Mouse (Mus musculus) testis, postnatal 10 days (tissue): ENCODE measurements at regions not wholly inside any gene's neighbourhood (a gene's known extent, or its start where the extent isn't known, plus 50 kb on each side); places are given as distances from the start of the nearest gene placed in this dataset.

Experiments
- DNase-seq: peaks from one replicate; pipeline ENCODE4 v3.0.0; 2021; ENCODE audit warnings: low spot score

DNA sequence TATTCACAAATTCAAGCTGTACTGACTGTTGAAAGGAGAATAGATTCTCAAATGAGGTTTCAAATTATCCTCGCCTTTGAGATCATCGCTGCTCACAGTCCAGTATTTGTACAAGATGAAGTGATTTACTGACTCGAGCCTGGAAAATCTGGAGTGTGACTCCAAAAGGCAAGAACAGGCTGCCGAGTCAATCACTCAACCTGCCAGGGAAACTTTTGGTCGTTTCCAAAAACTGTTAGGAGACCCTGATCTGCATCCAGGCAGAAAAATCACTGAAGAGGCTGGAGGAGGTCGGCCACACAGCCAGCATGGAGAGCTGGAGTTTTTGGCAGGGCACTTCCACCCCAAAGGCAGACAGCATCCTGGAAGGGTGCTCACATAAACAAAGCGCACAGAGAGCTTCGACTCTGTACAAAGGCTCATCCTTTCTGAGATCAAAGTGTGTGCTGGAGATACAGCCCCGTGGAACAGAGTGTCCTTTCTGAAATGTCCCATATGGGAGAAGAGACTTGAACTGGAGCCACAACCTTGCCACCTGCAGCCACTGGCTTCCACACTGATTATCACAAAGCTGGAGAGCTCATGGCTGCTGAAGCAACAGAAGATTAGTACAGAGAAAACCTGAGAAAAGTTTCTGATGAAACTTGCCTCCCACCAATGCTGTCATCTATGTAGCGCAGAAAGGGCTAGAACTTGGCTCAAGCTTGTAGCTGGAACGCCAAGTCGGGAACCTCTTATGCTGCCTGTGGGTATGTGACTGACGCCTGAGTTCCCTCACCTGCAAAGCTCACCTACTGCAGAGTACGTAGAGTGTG is 355.5 kb upstream of the Npvf start:
- DNase-seq: no peak

DNA sequence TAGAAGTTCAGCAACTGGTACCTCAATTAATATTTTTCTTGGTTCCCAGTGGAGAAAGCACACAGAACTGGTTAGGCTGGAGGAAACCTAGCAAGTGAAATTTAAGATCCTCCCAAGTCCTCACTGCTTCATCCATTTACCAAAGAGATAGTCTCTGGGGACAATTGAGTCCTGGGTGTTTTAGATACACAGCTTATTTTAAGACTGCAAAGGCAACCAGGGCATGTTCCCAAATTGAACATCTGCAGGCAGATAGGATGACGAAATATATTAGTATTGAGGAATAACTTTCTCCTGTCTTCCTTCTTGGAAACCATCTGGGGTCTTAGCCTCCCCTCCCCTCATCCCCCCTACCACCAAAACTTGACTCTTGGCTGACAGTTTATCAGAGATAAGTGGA is 356.3 kb upstream of the Npvf start:
- DNase-seq: no peak

DNA sequence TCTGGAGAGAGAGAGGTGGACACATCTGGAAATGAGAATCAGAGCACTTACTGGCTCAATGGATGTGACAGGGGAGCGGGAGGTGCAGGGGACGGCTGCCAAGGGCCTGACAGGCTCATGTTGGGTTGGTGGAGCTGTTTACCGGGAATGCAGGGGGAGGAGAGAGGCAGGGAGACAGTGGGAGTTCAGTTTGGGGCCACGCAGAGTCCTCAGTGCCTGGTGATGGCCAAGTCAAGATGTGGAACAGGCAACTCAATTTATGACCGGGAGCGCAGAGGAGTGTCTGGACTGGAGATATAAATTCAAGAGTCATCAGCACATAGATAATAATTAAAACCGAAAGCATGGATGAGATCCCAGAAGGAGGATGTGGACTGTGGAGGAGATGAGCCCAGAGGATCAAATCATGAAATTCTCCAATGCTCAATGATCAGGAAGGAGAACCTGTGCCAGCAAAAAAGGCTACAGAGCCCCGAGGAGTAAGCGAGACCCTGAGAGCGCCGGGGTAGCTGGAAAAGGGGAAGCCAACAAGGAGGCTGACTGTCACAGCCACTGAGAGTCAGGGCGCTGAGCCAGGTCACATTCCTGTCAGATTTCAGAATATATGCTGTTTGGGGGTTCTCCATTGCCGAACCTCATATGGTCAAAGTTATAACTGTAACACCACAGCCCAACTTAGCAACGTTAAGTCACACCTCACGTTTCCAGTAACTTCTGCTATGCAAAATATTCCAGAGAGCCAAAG is 358.0 kb upstream of the Npvf start:
- no peak for DNase-seq

DNA sequence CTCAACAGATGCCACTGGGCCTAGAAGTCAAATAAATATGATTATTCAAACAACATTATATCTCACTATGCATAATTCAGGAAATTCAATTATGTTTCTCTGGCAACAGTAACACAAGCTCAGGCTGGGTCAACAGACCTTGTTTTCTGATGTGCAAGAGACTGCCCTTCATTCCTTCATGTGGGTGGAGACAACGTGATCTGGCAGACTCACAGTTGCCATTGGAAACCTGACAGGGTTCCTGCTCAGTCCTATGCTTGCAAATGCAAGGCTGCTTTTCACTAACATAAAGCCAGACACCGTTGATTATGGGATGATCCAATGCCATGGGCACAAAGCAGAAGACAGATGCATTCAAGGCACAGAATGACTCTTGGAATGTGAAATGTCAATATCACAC is 361.5 kb upstream of the Npvf start:
- no peak for DNase-seq

DNA sequence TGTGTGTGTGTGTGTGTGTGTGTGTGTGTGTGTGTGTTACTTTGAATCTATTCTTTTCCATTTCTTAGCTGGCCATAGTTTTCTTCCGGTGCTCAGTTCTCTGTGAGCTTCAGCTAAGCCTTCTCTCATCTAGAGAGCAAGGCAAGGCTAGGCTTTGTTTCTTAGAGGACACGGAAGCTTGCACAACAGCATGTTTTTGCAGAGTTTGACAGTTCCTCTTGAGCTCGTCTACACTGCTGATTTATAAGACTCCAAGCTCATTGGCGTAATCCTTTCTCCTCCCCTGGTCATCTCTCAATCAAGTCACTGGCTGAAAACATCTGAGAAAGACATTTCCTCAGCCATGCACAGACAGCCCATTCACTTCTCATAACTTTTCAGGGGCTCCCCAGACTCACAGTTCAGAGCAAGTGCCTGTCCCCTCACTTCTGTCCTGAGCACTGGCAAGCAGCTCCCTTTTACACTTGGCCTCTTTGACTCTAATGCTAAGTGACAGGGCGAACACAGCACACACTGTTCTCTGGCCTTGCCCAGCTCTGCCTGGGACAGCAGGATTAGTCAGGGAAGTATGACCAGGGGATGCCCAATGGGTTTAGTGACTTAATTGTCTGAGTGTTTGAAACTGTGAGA is 362.3 kb upstream of the Npvf start:
- no peak for DNase-seq

DNA sequence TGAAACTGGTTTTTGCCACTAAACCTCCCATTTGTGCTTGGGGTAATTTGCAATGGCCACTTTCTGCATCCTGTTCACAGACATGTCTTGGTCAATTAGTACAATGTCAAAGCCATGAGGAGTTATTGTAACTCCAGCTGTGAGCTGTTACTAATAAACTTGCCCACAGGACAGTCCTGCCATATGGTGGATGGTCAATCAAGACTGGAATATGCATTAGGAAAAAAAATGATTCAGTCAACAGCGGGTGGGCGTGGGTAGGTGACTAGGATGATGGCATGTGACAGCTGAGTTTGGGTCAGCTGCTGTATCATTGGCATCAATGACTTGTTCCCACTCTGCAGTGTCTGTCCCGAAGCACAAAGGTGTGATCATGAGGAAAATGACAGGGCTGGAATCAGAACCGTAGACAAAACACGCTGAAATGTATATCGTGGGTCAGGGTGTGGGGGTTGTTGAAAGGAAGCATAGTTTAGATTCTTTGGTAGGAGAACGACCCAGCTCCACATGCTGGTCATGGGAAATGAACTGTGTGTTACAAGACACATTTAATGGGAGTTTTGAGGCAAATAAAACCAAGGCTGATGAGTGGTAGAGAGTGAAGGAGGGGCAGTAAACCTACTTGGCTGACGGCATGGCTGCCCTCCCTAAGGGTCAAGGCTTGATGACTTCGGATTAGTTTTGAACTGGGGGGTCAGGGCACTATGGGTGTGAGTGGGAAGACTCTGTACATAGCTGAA is 363.2 kb upstream of the Npvf start:
- DNase-seq: no peak

DNA sequence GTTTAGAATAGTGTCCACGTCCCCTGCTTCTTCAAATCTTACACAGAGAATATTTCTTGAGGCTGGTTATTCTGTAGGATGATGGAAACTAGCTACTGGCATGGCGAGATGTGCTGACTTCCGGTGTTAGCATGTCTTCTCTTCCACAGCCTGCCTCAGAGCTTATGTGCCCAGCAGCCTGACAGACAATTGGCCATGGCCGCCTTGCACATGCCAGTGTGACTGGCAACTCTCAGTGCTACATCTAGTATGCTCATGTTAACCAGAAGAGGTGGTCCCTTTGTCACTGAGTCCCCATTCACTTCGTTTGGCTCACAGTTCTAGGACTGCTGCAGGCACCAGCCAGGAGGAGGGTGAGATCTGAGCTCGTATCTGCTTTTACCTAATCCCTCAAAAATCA is 367.0 kb upstream of the Npvf start:
- no peak for DNase-seq

DNA sequence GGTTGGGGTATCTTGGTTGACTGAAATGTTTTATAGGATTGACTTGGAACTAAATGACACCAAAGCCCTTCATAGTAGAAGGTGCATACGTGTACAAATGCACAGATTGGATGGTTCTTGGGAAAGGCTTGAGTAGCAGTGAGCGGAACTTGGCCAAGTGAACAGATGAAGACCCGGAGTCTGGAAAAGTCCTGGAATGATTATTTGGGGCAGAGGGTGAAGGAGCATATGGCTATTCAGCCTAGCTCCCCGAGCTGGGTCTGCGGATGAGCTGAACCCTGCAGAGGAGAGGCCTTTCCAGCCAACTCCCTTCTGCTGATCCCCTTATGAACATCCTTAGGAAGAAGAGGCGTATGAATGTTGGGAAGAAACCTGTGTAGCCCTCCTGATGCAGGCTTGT is 369.1 kb upstream of the Npvf start:
- DNase-seq: no peak

DNA sequence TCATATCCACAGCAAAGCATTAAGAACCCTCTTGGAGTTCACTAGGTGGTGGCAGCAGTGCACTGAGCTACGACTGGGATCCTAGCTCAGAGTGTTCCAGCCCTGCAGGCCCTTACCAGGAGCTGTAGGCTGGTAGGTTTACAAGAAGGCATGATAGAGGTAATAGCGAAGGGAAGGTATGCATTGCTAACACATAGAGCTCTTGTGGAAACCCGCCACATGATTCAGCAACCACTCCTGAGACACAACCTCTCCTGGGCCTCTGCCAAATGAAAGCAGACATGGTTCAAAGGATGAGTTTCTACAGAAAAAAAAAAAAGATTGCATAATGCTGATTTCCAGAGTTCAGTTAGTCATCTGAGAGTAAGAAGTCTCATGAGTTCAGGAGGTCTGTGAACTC is 370.5 kb upstream of the Npvf start:
- DNase-seq: no peak

DNA sequence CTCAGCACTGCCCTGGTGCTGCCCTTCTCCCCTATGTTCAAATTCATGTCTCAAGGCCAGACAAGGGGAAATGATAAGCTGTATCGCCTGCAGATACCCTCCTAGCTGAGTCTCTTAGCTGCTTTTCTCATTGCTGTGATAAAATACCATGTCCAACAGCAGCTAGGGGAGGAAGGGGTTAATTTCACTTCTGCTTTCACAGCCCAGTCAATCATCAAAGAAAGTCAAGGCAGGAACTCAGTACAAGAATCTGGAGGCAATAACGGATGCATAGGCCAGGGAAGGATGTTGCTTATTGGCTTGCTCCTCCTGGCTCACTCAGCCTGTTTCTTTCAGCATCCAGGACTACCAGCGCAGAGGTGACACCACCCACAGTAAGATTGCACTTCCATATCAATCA is 371.2 kb upstream of the Npvf start:
- no peak for DNase-seq

DNA sequence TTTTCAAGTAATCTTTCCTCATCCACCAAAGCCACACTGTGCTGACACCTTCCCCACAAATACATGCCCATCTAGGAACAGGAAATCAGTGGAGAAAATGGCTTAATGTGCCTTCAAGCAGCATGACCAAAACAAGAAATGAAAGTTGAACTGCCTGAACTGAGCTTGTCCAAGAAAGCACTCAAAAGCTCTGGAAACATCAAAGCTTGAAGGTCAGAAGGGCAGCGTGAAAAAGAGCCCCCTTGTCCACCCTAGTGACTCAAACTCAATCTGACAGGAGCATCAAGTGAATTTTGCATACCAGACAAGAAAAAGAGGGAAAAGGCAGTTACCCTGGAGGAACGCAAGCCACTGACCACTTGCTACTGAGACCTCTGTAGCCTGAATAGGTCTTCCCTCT is 373.1 kb upstream of the Npvf start:
- no peak for DNase-seq

DNA sequence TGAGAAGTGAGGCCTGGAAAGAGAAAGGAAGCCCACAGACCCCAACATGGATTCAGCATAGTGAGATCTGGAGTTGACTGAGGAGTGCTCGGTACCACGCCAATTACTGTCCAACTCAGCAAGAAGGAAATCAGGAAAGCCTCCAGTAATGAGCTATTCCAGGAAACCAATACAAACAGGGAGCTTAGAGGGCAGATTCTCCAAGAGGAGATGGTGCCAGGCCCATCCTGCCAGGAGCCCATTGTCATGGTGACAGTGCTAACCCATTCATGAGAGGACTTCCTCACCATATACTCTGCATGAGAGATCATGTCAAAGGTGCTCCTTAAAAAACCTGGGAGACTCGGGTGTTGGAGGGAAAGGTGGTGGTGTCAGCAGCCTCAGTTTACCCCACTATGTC is 375.3 kb upstream of the Npvf start:
- no peak for DNase-seq

DNA sequence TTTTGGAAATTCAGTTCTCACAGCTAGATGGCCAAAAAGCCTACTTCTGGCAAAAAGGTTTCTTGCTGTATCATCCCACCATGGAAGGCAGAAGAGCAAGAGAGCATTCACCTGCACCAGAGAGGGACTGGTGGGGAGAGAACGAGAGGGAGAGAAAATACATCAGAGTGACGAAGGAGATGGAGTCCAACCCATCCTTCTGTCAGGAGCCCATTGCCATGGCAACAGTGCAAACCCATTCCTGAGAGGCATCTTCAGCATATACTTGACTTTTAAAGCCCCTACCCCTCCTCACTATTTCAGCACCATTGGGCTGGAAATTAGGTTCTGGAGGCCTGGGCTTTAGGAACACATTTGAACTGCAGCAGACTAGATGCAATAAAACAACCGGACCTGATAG is 375.7 kb upstream of the Npvf start:
- no peak for DNase-seq

DNA sequence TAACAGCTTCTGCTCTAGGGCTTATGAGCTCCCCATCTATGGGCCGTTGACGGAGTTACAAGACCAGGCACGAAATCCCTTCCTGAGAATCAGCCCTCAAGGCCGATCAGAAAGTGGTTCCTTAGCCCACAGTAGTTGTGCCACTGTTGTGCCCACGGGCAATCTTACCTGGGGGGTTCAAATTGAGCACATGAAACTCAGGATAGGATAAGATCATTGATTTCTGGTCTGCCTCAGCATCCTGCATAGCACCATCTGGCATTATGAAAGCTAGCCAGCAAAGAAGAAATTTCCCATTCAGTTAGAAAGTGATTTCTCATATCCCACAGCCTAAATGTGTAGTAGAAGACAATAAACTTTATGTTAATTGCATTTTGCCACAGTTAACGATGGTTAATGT is 379.6 kb upstream of the Npvf start:
- no peak for DNase-seq

DNA sequence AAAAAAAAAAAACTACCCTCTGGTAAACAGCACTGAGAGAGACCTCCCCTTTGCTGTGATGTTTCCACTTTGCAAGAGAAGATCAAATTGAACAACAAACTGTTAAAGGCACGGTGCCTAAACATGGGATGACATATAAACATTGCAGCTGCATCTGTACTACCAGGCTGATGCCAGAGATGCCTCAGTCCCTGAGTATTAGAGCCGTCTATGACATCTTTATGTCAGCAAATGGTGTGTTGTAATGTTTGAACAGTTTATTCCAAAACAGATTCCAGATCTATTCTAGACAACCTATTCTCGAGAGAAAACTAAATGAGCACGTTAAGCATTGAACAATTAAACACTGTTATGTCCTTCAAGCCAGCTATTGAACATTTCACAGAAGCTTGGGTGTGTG is 381.8 kb upstream of the Npvf start:
- no peak for DNase-seq

DNA sequence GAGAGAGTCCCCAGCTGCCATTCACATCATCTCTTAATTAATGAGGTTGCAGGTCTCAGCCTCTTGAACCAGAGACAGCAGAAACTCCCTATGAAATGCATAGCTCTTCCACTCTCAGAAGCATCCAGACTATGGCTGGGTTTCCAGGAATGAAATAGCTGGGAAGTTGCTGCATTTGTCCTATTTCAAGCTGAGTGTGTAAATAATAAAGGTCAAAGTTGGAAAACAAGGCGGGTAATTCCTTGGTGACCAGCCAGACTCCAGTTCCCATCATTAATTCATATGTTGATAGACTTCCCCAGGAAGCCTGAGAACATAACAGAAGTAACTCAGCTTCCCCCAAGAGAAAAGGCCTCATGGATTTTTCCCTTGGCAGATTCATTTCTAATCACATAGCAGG is 382.3 kb upstream of the Npvf start:
- DNase-seq: no peak

DNA sequence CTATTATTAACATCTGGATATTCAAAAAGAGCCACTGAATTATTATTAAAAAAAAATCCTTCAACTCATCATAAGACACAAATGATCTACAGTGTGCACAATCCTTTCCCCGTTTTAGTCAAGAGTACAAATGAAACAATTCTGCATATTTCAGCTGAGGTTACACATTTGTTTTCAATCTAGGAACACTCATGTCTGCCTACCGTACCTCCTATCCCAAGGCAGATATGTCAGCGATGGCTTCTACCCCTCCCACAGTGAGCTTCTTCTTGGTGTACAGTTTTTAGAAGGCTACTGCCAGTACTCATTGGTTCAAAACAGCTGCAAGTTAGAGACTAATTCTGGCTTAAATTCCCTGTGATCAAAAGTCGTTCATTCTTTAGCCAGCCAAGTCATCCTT is 382.7 kb upstream of the Npvf start:
- DNase-seq: no peak

DNA sequence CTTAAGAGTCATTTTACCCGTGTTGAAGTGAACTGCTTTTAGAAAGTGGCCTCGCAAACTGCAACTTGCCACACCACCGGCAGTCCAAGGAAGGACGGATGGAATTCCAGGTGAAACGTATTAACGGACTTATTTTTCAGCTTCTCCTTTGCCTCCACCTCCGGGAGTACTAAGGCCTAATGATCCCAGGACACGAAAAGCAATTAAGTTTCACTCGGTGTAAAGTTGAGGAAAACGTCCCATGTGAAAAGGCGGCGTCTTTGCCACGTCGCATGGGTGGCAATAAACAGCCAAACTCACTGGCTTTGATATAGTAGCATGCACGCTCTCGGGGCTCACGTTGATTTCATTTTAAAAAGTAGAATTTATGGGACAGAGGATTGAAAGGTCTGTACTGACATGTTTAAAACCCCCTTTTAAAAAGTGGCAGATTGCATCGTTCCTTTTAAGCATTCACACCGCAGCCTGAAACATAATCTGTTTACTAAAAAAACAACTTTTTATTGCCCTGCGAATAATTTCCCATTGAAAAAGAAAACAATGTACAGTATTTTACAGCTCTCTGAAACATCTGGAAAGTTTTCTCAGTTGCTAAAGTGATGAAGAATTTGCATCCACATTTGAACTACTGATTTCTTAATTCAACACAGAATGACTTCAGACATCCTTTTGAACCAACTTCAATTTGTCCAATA is 385.4 kb upstream of the Npvf start:
- DNase-seq: no peak

DNA sequence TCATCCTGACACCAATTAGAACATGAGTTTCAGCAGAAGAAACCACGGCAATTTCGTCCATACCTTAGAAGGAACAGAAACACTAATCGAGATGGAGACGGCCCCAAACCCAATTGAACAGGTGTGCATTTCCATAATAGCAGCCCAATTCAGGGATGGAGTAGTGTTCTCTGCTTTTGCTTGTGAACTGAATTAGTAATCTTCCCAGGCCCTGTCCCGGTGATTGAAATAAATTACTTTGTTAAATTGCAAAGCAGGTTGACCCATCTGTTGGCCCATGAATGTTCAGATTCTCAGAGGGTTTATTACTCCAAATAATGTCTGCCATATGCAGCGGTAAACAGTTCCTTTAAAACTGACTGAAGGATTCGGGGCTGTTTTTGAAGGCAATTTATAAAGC is 388.5 kb upstream of the Nfe2l3 start:
- DNase-seq: no peak

DNA sequence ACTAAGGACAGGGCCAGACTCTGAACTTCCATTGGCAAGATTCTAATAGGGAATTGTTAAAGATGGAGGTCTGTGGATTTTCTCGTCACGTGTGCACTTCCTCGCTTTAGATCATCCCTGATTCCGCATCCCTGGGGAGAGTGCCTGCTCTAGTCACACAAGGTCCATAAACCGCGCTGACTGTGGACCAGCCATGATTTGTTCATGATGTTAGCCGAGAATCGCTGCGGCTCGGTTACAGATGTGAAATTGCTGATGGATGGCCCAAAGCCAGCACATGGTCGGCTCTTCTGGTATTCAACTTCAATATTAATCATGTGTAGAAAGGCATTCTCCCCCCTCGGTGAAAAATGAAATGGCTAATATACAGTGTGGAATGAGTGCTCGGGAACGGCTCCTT is 387.6 kb upstream of the Nfe2l3 start:
- DNase-seq: no peak

DNA sequence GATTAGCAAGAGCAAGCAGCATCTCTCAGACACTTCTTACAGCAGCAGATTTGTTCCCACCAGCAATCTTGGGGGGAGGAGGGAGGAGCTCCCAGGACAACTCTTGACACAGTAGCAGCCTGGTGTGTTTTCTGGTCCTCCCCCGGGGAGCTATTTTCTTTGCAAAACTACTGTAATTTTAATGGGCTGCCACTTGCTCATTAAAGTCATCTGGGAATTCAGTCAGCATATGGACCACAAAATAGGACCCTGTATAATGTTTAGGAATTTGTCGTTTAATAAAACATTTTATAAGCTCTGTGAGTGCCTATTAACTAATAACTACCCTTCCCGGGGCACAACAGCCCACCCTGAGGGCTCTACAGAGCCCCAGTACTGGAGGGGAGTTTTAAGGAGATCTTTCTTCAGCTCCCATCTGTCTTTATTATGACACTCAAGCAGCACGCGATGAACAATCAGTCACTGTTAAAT is 380.0 kb upstream of the Nfe2l3 start:
- no peak for DNase-seq

DNA sequence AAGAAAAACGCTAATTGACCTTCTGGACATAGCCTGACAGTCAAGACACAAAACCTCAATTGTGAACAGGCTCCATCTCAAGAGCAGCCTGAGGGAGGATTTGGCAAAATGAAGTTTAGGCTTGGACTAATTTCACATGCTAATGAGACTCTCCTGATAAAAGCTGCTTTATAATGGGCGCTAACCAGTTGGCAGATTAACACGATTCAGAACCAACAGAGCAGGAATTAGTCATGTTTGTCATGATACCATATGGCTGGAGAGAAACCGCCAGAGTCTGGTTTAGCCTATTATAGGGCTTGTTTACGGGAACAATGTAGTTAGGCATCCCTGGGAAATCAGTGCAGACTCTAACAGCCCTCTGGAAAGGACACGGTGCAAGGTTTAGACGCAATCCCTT is 375.2 kb upstream of the Nfe2l3 start:
- no peak for DNase-seq
